Mouse (Mus musculus) stomach, postnatal 0 days (tissue): Measurements from ENCODE around the gene Adamts6.

Experiments used
- CTCF ChIP-seq: IDR thresholded peaks from 2 replicates; pipeline ENCODE4 v1.5.1; 2016; ENCODE audit warnings: antibody characterized with exemption, low read depth, mild to moderate bottlenecking, moderate library complexity
- EP300 ChIP-seq: optimal IDR thresholded peaks from 2 replicates; pipeline ENCODE3; 2016; ENCODE audit warnings: antibody characterized with exemption

- TF ChIP-seq CTCF (no peak), EP300 (no peak)
Measured at GRCm38 (mm10) chr13:104506165-104506875, 218.7 kb downstream of the Adamts6 start.
